Mouse (Mus musculus) thymus, postnatal 0 days (tissue): ENCODE data around the gene Zfhx3. TPM values are rescaled to one million over a fixed set of nuclear protein-coding genes. Genes with fewer than 3 reads are reported as not detected.

Source experiments
- DNase-seq: peaks from one replicate; pipeline ENCODE4 v3.0.0-alpha.2; 2015; ENCODE audit warnings: low spot score
- polyA plus RNA-seq: library from polyadenylated mRNA; unstranded; fragments of >200 nt; fragmentation: Nextera tagmentation; extraction: Ambion mirVana; gene quantifications from 2 replicates; pipeline ENCODE4 v1.2.1, GENCODE M21; 2015

Zfhx3 gene
- polyA plus RNA-seq, 1 experiment from 2014 or later = 1.9 TPM

GRCm38 (mm10) chr8:108355119-108355777 lies 412.8 kb downstream of the Zfhx3 start:
- DNase-seq = no peak

- DNase-seq = no peak
These were observed 419.0 kb downstream of the Zfhx3 start for GRCm38 (mm10) chr8:108361402-108361801.

GRCm38 (mm10) chr8:108362421-108362820 lies 420.0 kb downstream of the Zfhx3 start:
- no peak for DNase-seq

GRCm38 (mm10) chr8:108363435-108363834 lies 421.0 kb downstream of the Zfhx3 start:
- no peak for DNase-seq

- no peak for DNase-seq
These were observed 421.4 kb downstream of the Zfhx3 start for GRCm38 (mm10) chr8:108363856-108364255.

- DNase-seq = no peak
These were observed 426.6 kb downstream of the Zfhx3 start for GRCm38 (mm10) chr8:108369081-108369480.

GRCm38 (mm10) chr8:108370731-108371130 lies 428.3 kb downstream of the Zfhx3 start:
- DNase-seq = no peak

- no peak for DNase-seq
These were observed 430.6 kb downstream of the Zfhx3 start for GRCm38 (mm10) chr8:108373046-108373445.

GRCm38 (mm10) chr8:108378036-108378435 lies 435.6 kb downstream of the Zfhx3 start:
- DNase-seq = no peak

- no peak for DNase-seq
These were observed 440.7 kb downstream of the Zfhx3 start for GRCm38 (mm10) chr8:108383121-108383520.

- no peak for DNase-seq
These were observed 444.9 kb downstream of the Zfhx3 start for GRCm38 (mm10) chr8:108387160-108387912.

GRCm38 (mm10) chr8:108387913-108388274 lies 445.4 kb downstream of the Zfhx3 start:
- DNase-seq = no peak

- peak; percentile 88 for DNase-seq
These were observed 450.5 kb downstream of the Zfhx3 start for GRCm38 (mm10) chr8:108392909-108393308.

GRCm38 (mm10) chr8:108402149-108402548 lies 459.7 kb downstream of the Zfhx3 start:
- DNase-seq = peak; percentile 76

GRCm38 (mm10) chr8:108406716-108407494 lies 464.5 kb downstream of the Zfhx3 start:
- DNase-seq = no peak

- no peak for DNase-seq
These were observed 476.9 kb downstream of the Zfhx3 start for GRCm38 (mm10) chr8:108419162-108419844.

- no peak for DNase-seq
These were observed 480.1 kb downstream of the Zfhx3 start for GRCm38 (mm10) chr8:108422521-108422920.

- peak; percentile 32 for DNase-seq
These were observed 481.9 kb downstream of the Zfhx3 start for GRCm38 (mm10) chr8:108424337-108424736.

- DNase-seq = no peak
These were observed 490.9 kb downstream of the Zfhx3 start for GRCm38 (mm10) chr8:108433321-108433720.

GRCm38 (mm10) chr8:108434510-108434909 lies 492.1 kb downstream of the Zfhx3 start:
- no peak for DNase-seq

- no peak for DNase-seq
These were observed 493.9 kb downstream of the Zfhx3 start for GRCm38 (mm10) chr8:108436336-108436735.
